8 mouse cellular contexts compared by ENCODE assay signal in genomic region chr19:29047334-29048170, GRCm38 (mm10). TPM values are rescaled to one million over a fixed set of nuclear protein-coding genes. Genes with fewer than 3 reads are reported as not detected.
DNase-seq lines count a peak whose midpoint lies in the region; ATAC-seq lines count a peak whose summit lies in the region.

Gene Ak3, minus strand, starts transcription at chr19:29047961.

- H3K9me3 ChIP-seq in embryonic facial prominence, embryonic 15.5 days (replicated peaks): no peaks in the 10 kb centered on the region
- H3K9me3 ChIP-seq in limb, embryonic 13.5 days: no peaks in the 10 kb centered on the region
- no peaks in the 10 kb centered on the region for H3K9me3 ChIP-seq in midbrain, embryonic 14.5 days (ENCODE audit: control insufficient read depth, low read length)

- no peaks in the 10 kb centered on the region for H3K27me3 ChIP-seq in embryonic facial prominence, embryonic 15.5 days
- no peaks in the 10 kb centered on the region for H3K27me3 ChIP-seq in limb, embryonic 13.5 days
- no peaks in the 10 kb centered on the region for H3K27me3 ChIP-seq in midbrain, embryonic 14.5 days (ENCODE audit: control insufficient read depth, insufficient read depth, low read length)

- H3K27ac ChIP-seq in embryonic facial prominence, embryonic 15.5 days (replicated peaks): peak within 1 kb of the TSS; percentile 91
- H3K27ac ChIP-seq in limb, embryonic 13.5 days: peak within 1 kb of the TSS; percentile 91
- H3K27ac ChIP-seq in midbrain, embryonic 14.5 days (replicated peaks; ENCODE audit: low read depth, low read length): peak within 1 kb of the TSS; percentile 80

- peak; percentile 86 for ATAC-seq in embryonic facial prominence, embryonic 15.5 days (ENCODE audit: insufficient number of reproducible peaks, low FRiP score, low TSS enrichment, low read depth)
- peak; percentile 86 for ATAC-seq in limb, embryonic 13.5 days (ENCODE audit: low FRiP score, low read depth)
- peak; percentile 82 for ATAC-seq in midbrain, embryonic 14.5 days (ENCODE audit: low FRiP score, low TSS enrichment)

- peak within 1 kb of the TSS; percentile 78 for H3K4me3 ChIP-seq in embryonic facial prominence, embryonic 15.5 days (replicated peaks)
- peak within 1 kb of the TSS; percentile 81 for H3K4me3 ChIP-seq in limb, embryonic 13.5 days
- H3K4me3 ChIP-seq in midbrain, embryonic 14.5 days (replicated peaks; ENCODE audit: low read depth, low read length): peak within 1 kb of the TSS; percentile 86

- peak; percentile 79 for DNase-seq in 416B (ENCODE audit: low read depth)
- peak; percentile 69 to 70 for DNase-seq in adrenal gland, postnatal 4 days (ENCODE audit: low spot score in 2 of 2)
- peak; percentile 71 for DNase-seq in heart, adult 8-10 months (ENCODE audit: low spot score)
- peak; percentile 79 to 83 for DNase-seq in kidney, adult 8-10 months
- peak; percentile 80 for DNase-seq in midbrain, embryonic 14.5 days
- peak; percentile 68 to 74 for DNase-seq in spleen, adult 18-20 months

- peak within 1 kb of the TSS; percentile 70 for H3K9ac ChIP-seq in embryonic facial prominence, embryonic 15.5 days
- peak within 1 kb of the TSS; percentile 92 for H3K9ac ChIP-seq in limb, embryonic 13.5 days
- H3K9ac ChIP-seq in midbrain, embryonic 14.5 days (replicated peaks; ENCODE audit: low read length): peak within 1 kb of the TSS; percentile 87

- H3K4me1 ChIP-seq in embryonic facial prominence, embryonic 15.5 days: peaks cover 24% of the 10 kb centered on the region
- H3K4me1 ChIP-seq in limb, embryonic 13.5 days: peaks cover 21% of the 10 kb centered on the region
- peaks cover 13% of the 10 kb centered on the region for H3K4me1 ChIP-seq in midbrain, embryonic 14.5 days (ENCODE audit: control insufficient read depth, insufficient read depth, low read length)

- under 1% methylated on average over 67 of the region's 68 CpGs for WGBS in embryonic facial prominence, embryonic 15.5 days
- WGBS in limb, embryonic 13.5 days: under 1% methylated on average over 68 of the region's 68 CpGs
- WGBS in midbrain, embryonic 14.5 days: under 1% methylated on average over 62 of the region's 68 CpGs

- H3K36me3 ChIP-seq in embryonic facial prominence, embryonic 15.5 days: no peaks in the 10 kb centered on the region
- H3K36me3 ChIP-seq in limb, embryonic 13.5 days: no peaks in the 10 kb centered on the region
- H3K36me3 ChIP-seq in midbrain, embryonic 14.5 days (ENCODE audit: control insufficient read depth, insufficient read depth, low read length): no peaks in the 10 kb centered on the region

- H3K4me2 ChIP-seq in embryonic facial prominence, embryonic 15.5 days (replicated peaks): peak within 1 kb of the TSS; percentile 73
- H3K4me2 ChIP-seq in limb, embryonic 13.5 days (replicated peaks): peak within 1 kb of the TSS; percentile 77
- H3K4me2 ChIP-seq in midbrain, embryonic 14.5 days (ENCODE audit: low read length): peak within 1 kb of the TSS; percentile 76

RNA-seq across cellular contexts. Expression of gene Ak3, which starts in this region (rescaled TPM):
- 100 to 1,000 TPM; 146 to 153 TPM for total RNA-seq in adrenal gland, postnatal 4 days (2021)
- polyA plus RNA-seq in embryonic facial prominence, embryonic 15.5 days (2015; fragmentation: Nextera tagmentation; extraction: Ambion mirVana): 85.3 and 88.0 TPM in 2 replicates
- 100 to 1,000 TPM in 2 of 4 experiments, 10 to 100 TPM in 2; 76.6 to 102 (median 91.8) TPM for total RNA-seq in heart, adult 8-10 months (2022)
- polyA plus RNA-seq in limb, embryonic 13.5 days (2015; fragmentation: Nextera tagmentation; extraction: Ambion mirVana): 69.9 and 75.0 TPM in 2 replicates
- polyA plus RNA-seq in midbrain, embryonic 14.5 days (2014; fragmentation: Nextera tagmentation; extraction: Ambion mirVana): 55.1 and 79.5 TPM in 2 replicates

Comparison
In these comparisons a context has a peak if more than half of its experiments do, and no peak if none do; other contexts are left out.
1. Peak in every context shown above with its lines: DNase-seq, ATAC-seq, H3K4me3 ChIP-seq and H3K27ac ChIP-seq.